Mouse (Mus musculus) forebrain, embryonic 12.5 days (tissue): ENCODE measurements at regions not wholly inside any gene's neighbourhood (a gene's known extent, or its start where the extent isn't known, plus 50 kb on each side); places are given as distances from the start of the nearest gene placed in this dataset.
A peak's percentile ranks its signal among the peaks of the same experiment; 100 is the strongest.

ENCODE experiments used
- ATAC-seq: fragments of 200-750 bp; cut with Nextera tagmentation; 2 replicates; pipeline ENCODE4 v1.8.0; 2017; ENCODE audit warnings: moderate TSS enrichment; ENCODE audit not compliant: low FRiP score
- H3K27ac ChIP-seq: fragments of 300-500 bp; sonication (generic); 2 replicates; pipeline ENCODE4 v1.5.1; 2016; ENCODE audit warnings: mild to moderate bottlenecking
- H3K27me3 ChIP-seq: fragments of 300-500 bp; sonication (generic); 2 replicates; pipeline ENCODE4 v1.6.1; 2016; ENCODE audit warnings: mild to moderate bottlenecking
- H3K36me3 ChIP-seq: fragments of 300-500 bp; sonication (generic); replicated peaks from 2 replicates; pipeline ENCODE4 v1.6.1; 2016; ENCODE audit warnings: mild to moderate bottlenecking
- H3K4me1 ChIP-seq: fragments of 300-500 bp; sonication (generic); 2 replicates; pipeline ENCODE4 v1.6.1; 2016
- H3K4me2 ChIP-seq: fragments of 300-500 bp; sonication (generic); 2 replicates; pipeline ENCODE4 v1.6.1; 2016; ENCODE audit warnings: mild to moderate bottlenecking, moderate library complexity
- H3K4me3 ChIP-seq: fragments of 300-500 bp; sonication (generic); replicated peaks from 2 replicates; pipeline ENCODE4 v1.5.1; 2016; ENCODE audit warnings: mild to moderate bottlenecking
- H3K9ac ChIP-seq: fragments of 300-500 bp; sonication (generic); 2 replicates; pipeline ENCODE4 v1.6.1; 2016; ENCODE audit warnings: mild to moderate bottlenecking
- H3K9me3 ChIP-seq: fragments of 300-500 bp; sonication (generic); 2 replicates; pipeline ENCODE4 v1.6.1; 2016
- WGBS: fragments of 180-500 bp; shearing (Covaris S2); methylation state at CpG from one replicate; pipeline ENCODE4 v1.1.7; 2016; 5-methylcytosine and 5-hydroxymethylcytosine counted together

DNA sequence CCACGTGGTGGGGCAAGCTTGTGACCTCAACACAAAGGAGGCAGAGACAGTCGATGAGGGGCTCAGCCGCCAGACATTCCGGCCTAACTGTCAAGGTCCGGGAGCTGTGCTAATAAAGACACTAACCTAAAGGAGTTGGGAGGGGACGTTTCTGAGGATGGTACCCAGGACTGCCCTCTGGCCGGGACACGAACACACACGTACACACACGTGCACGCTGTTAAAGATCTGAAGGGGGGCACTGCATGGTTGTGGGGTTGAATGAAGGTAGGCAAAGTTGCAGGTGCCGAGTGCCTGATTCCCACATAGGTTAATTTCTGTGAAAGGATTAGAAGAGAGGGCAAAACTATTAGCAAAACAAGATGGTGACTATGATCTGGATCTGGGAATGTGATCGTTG, 65.4 kb upstream of the Mitf start:
- no peak overlapping the region for H3K27ac ChIP-seq
- no peak overlapping the region for H3K4me3 ChIP-seq
- H3K9me3 ChIP-seq, result no peaks in the 10 kb centered on the region
- WGBS, result 62% methylated on average over 13 of the region's 13 CpGs
- no peaks in the 10 kb centered on the region for H3K36me3 ChIP-seq
- no peak overlapping the region for H3K9ac ChIP-seq
- ATAC-seq, result no peak
- no peak overlapping the region for H3K4me2 ChIP-seq
- H3K4me1 ChIP-seq, result peaks cover 26% of the 10 kb centered on the region
- peaks cover 14% of the 10 kb centered on the region for H3K27me3 ChIP-seq

DNA sequence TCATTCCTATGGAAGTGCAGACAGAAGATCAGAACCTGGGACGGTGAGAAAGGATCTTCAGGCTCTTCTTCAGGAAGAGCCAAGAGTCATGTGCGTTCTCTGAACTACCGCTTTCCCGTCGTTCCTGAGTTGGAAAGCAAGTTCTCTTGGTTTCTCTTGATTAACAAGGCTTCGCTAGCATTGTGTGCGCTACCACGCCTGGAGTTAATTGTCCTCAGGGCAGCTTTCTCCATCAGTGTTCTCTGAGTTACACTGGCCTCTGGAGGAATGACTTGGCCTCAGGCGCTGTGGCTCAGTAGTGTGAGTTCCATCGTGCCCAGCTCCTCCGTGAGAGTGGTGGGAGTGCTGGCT, 66.0 kb upstream of the Mitf start:
- ATAC-seq, result no peak
- no peaks in the 10 kb centered on the region for H3K36me3 ChIP-seq
- peaks cover 26% of the 10 kb centered on the region for H3K4me1 ChIP-seq
- WGBS, result 56% methylated on average over 11 of the region's 11 CpGs
- no peak overlapping the region for H3K9ac ChIP-seq
- no peak overlapping the region for H3K27ac ChIP-seq
- H3K9me3 ChIP-seq, result no peaks in the 10 kb centered on the region
- no peak overlapping the region; the same call in 1 of the 2 replicates for H3K4me2 ChIP-seq
- H3K27me3 ChIP-seq, result peaks cover 14% of the 10 kb centered on the region
- no peak overlapping the region for H3K4me3 ChIP-seq

DNA sequence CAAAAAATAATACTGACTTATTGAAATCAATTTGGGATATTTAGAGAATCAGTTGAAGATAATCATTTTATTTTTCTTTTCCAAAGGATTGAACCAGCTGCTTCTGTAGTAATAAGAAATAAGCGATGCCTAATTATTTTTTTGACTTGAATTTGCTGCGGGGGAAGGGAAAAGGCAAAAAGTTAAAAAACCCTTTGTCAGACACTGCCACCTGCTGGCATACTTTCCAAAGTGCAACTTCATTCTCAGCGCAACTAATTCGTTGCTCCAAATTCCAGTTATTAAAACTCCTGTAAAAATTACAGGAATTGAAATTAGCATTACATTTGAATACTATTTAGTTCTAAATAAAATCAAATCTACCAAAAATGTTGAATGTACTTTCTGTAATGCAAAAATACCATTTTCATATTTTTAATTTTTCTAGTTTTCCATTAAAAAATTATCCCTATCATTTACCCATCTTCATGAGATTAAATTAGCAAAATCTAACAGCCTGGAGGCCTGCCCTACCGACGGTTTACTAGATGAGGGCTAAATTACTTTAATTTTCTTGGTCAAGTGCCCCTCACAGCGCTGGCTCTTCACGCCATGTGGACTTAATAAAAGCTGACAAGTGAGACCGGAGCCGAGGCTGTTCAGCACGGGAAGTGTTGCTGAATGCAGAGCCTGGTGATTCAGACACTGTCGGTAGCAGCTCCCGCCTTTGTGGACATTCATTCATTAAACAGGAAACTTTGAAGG, 66.6 kb upstream of the Mitf start:
- no peaks in the 10 kb centered on the region for H3K9me3 ChIP-seq
- H3K27me3 ChIP-seq, result peaks cover 14% of the 10 kb centered on the region
- H3K27ac ChIP-seq, result no peak overlapping the region
- 16% methylated on average over 13 of the region's 13 CpGs for WGBS
- H3K36me3 ChIP-seq, result no peaks in the 10 kb centered on the region
- no peak overlapping the region for H3K9ac ChIP-seq
- no peak overlapping the region; the same call in 1 of the 2 replicates for H3K4me2 ChIP-seq
- peaks cover 26% of the 10 kb centered on the region for H3K4me1 ChIP-seq
- no peak overlapping the region for H3K4me3 ChIP-seq
- ATAC-seq, result peak; percentile 45; the same call in 1 of the 2 replicates

DNA sequence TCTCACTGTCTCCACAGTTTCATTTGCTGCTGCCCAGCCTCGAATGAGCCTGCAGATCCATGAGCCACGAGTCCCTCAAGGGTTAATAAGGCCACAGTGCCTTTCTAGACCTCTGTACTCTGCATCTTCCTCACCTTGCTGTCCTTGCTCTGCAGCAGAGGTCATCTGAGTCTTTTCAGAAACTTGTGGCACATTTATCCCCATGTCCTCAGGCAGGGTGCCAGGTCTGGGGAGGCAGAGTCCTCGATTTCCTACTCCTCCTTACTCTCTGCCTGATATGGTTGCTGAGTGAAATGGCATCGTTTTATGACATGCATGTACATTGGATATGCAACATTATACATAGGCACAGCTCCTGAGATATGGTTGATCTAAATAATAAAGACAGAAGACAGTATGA, 68.0 kb upstream of the Mitf start:
- Histone ChIP-seq H3K4me1 (peaks cover 20% of the 10 kb centered on the region), H3K27ac (no peak overlapping the region), H3K4me2 (no peak overlapping the region), H3K36me3 (no peaks in the 10 kb centered on the region), H3K9ac (no peak overlapping the region), H3K27me3 (peaks cover 14% of the 10 kb centered on the region), H3K9me3 (no peaks in the 10 kb centered on the region), H3K4me3 (no peak overlapping the region)
- WGBS, result 69% methylated on average over 4 of the region's 4 CpGs
- no peak for ATAC-seq

DNA sequence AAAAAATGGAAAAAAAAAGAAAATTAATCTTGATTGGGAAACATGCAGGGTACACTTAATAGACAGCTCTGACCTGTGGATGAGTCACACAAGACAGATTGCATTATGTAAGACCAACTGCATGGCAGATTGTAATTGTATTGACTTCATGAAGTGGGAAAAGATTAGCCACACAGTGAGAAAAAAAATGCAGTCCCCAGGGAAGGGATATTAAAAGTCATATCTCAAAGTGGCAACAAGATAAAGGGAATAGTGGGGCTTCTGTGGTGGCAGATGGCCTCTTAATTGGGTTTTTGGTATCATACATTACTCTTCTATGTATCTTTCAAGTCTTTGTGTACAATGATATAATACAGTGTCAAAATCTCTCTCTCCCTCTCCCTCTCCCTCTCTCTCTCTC, 76.0 kb upstream of the Mitf start:
- no peak; the same call in 1 of the 2 replicates for ATAC-seq
- Histone ChIP-seq H3K9ac (no peak overlapping the region), H3K36me3 (no peaks in the 10 kb centered on the region), H3K27me3 (no peaks in the 10 kb centered on the region), H3K4me1 (peaks cover 6% of the 10 kb centered on the region), H3K9me3 (no peaks in the 10 kb centered on the region), H3K4me3 (no peak overlapping the region), H3K4me2 (no peak overlapping the region), H3K27ac (no peak overlapping the region)

DNA sequence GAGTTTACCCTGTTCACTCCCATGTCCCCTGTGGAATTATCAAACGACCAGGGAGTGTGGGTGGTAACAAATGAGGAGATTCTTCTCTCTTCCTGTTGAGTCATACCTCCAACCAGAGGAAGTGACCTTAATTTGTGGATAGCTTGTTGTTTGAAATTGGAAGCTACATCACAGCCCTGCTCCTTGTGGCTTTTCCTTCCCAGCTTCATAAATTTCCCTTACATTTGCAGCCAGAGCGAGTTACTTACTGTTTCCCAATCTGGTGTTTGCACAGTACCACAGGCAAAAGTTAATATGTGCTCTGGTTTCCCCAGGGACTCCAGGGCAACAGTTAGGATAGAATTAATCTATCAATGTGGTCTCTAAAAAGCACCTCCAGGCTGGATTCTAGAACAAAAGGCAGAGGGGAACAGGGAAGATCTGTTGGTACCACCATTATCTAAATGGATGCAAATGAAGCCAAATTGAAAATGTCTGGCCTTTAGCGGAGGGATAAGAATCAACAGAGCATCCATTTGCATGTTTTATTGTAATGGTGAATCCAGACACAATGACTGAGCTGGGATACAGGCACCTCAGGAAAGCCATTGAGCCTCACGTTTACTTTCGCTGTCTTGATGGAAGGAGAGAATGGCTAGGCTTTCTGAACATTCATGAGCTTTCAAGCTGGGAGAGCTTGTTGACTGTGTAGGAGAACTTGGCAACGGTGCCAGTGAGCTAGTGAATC, 88.5 kb upstream of the Mitf start:
- Histone ChIP-seq H3K36me3 (no peaks in the 10 kb centered on the region), H3K9me3 (no peaks in the 10 kb centered on the region), H3K4me1 (peaks cover 4% of the 10 kb centered on the region; the same call in 1 of the 2 replicates), H3K27ac (no peak overlapping the region), H3K4me3 (no peak overlapping the region), H3K27me3 (no peaks in the 10 kb centered on the region), H3K9ac (no peak overlapping the region), H3K4me2 (no peak overlapping the region)
- WGBS, result 29% methylated on average over 6 of the region's 6 CpGs
- no peak for ATAC-seq

DNA sequence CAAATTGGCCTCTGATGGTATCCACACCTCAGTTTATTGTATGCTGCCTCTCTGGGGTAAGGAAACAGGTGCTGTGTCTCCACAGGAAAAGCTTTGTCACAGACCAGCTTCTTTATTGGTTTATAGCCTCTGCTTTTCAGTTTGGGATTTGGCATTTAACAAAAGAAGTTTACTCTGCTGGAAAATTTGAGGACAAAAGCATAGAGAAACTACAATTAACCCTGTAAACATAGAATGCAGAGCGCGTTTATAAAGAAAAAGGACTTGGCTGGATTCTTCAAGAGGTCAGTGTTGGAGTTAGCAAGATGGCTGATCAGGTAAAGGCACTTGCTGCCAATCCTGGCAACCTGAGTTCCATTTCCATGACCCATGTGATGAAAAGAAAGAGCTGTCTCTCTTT, 90.1 kb upstream of the Frmd4b start:
- H3K4me3 ChIP-seq, result no peak overlapping the region
- 24% methylated on average over 2 of the region's 2 CpGs for WGBS
- no peaks in the 10 kb centered on the region for H3K27me3 ChIP-seq
- no peak overlapping the region for H3K9ac ChIP-seq
- no peak overlapping the region for H3K27ac ChIP-seq
- no peak overlapping the region for H3K4me2 ChIP-seq
- peaks cover 14% of the 10 kb centered on the region for H3K4me1 ChIP-seq
- H3K36me3 ChIP-seq, result no peaks in the 10 kb centered on the region
- H3K9me3 ChIP-seq, result no peaks in the 10 kb centered on the region
- ATAC-seq, result no peak

DNA sequence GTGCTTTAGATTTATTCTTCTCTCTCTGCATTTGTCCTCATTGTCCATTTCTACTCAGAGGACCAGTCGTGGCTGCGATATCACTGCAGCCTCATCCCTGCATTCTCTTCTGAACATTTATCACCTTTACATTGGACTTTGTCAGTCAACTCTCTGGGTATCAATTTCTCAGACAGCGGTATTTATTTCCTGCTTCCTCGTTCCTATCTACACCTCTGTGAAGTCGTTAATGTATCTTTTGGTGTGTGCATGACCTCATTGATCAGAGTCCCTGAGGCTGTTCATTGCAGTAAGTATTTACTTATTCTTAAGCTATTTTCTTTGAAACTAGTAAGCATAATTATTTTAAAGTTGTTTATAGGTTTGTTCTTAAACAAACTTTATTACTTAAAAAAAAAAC, 87.0 kb upstream of the Frmd4b start:
- Histone ChIP-seq H3K4me1 (peaks cover 17% of the 10 kb centered on the region), H3K4me3 (no peak overlapping the region)
- WGBS, result 77% methylated on average over 5 of the region's 5 CpGs

DNA sequence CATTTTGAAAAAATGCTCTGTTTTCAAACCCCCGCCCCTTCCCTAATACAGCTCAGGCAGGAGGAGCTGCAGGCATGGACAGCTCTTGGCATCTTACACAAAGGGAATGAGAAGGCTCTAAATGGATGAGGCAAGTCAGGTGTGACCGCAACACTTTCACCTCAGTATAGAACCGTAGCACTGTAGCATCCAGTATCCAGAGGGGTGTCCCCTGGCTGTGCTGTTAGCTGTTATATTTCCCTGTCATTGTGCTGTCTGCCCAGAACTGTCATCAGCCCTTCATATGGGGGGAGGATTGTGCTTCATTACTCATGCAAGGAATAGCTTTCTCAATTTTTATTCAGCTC, 82.4 kb upstream of the Frmd4b start:
- H3K4me3 ChIP-seq, result no peak overlapping the region
- peaks cover 15% of the 10 kb centered on the region; the same call in 1 of the 2 replicates for H3K4me1 ChIP-seq
- H3K9me3 ChIP-seq, result no peaks in the 10 kb centered on the region
- no peak overlapping the region for H3K27ac ChIP-seq
- H3K9ac ChIP-seq, result no peak overlapping the region
- 71% methylated on average over 3 of the region's 3 CpGs for WGBS
- 0 out of 2 replicates have a peak, but pooled peaks cover 3% of the 10 kb centered on the region for H3K27me3 ChIP-seq
- no peaks in the 10 kb centered on the region for H3K36me3 ChIP-seq
- no peak for ATAC-seq
- no peak overlapping the region for H3K4me2 ChIP-seq

More for the DNA sequence above, 87.0 kb upstream of the Frmd4b start:
- Histone ChIP-seq H3K27ac (no peak overlapping the region), H3K9ac (no peak overlapping the region), H3K27me3 (0 out of 2 replicates have a peak, but pooled peaks cover 3% of the 10 kb centered on the region), H3K36me3 (no peaks in the 10 kb centered on the region), H3K9me3 (no peaks in the 10 kb centered on the region), H3K4me2 (no peak overlapping the region)
- ATAC-seq, result no peak

DNA sequence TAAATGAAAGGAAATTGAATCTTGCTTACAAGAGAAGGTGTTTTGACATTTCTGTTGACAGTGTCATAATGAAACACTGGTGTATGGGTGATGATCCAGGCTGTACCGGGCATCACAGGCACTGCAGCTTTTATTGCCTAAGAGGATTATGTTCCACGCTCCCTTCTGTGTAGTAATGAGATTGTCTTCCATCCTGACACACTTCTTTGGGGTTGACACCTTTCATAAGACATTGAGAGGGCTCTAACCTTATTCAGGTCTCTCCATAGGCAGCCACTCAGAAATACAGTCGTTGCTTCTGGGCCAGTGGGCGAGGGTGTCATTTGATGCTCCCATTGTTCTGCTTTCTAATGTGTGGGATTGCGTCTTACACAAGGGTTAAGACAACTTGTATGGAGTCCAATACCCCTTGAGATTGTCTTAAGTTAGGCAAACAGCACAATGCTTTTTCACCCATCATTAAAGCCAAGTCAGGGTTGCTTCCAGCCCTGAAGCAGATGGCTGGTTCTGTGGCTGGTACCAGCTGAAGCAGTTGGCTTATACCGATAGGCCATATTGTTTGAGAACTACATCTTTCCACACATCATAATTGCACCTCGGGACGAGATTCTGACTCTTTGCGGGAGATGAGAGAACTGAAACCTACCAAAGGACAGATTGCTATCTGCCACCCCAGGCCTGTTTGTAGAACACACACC, 81.9 kb upstream of the Frmd4b start:
- no peak for ATAC-seq
- no peaks in the 10 kb centered on the region for H3K9me3 ChIP-seq
- no peak overlapping the region for H3K4me2 ChIP-seq
- H3K4me1 ChIP-seq, result peaks cover 15% of the 10 kb centered on the region; the same call in 1 of the 2 replicates
- H3K27ac ChIP-seq, result no peak overlapping the region
- H3K36me3 ChIP-seq, result no peaks in the 10 kb centered on the region
- H3K4me3 ChIP-seq, result no peak overlapping the region
- no peak overlapping the region for H3K9ac ChIP-seq
- 0 out of 2 replicates have a peak, but pooled peaks cover 3% of the 10 kb centered on the region for H3K27me3 ChIP-seq
- WGBS, result 45% methylated on average over 9 of the region's 9 CpGs

DNA sequence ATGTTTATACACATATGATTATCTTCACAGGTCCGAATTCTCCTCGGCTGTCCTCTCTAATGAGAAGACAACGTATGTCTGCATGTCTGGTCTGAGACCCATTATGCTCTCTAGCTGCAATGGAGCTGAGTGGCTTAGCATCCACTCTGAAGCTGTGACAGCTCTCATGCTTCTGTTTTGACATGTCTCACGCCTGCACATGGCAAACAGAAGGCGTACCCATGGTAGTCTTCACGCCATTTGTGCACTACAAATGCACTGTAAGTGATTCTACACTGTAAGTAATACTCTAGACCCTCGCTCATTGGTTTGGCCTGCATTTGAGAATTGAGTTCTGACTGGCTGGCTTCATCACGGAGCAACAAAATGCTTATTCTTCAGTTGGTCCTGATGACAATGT, 75.9 kb upstream of the Frmd4b start:
- no peak overlapping the region for H3K4me3 ChIP-seq
- H3K4me2 ChIP-seq, result no peak overlapping the region
- no peak overlapping the region for H3K9ac ChIP-seq
- H3K27ac ChIP-seq, result no peak overlapping the region
- H3K36me3 ChIP-seq, result no peaks in the 10 kb centered on the region
- H3K9me3 ChIP-seq, result no peaks in the 10 kb centered on the region
- WGBS, result 79% methylated on average over 8 of the region's 8 CpGs
- no peaks in the 10 kb centered on the region for H3K27me3 ChIP-seq
- ATAC-seq, result no peak
- H3K4me1 ChIP-seq, result no peaks in the 10 kb centered on the region

DNA sequence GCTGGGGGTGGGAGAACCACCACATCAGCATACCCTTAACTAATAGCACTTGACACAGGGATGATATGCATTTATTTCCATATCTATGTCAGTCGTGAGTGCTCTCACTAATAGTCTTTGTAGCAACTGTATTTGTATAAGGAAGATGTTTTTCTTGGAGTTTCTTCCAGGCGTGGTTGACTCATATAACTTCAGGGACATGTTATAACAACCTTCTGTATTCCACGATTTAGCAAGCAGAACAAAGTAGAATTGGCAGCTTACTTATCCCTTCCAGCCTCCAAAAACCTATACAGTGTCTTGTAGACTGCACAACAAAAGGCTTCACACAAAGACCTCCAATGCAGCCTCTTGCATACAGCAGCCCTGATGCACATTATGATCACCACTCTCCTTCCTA, 73.8 kb upstream of the Frmd4b start:
- WGBS, result 83% methylated on average over 3 of the region's 3 CpGs
- no peak overlapping the region for H3K4me3 ChIP-seq
- ATAC-seq, result no peak
- no peaks in the 10 kb centered on the region for H3K27me3 ChIP-seq
- H3K4me2 ChIP-seq, result no peak overlapping the region
- H3K9ac ChIP-seq, result no peak overlapping the region
- H3K36me3 ChIP-seq, result no peaks in the 10 kb centered on the region
- H3K4me1 ChIP-seq, result no peaks in the 10 kb centered on the region
- H3K9me3 ChIP-seq, result no peaks in the 10 kb centered on the region
- no peak overlapping the region for H3K27ac ChIP-seq
